Mouse (Mus musculus) v-Abl transformed pro-B cells (cell line): ENCODE data around the gene Slc27a3.
"Not testable (repeated sequence)": the region's sequence is repeated elsewhere in the genome, so short reads cannot be mapped to it uniquely, and the experiment has no call there.

Experiments
- in situ Hi-C, 2 experiments: fragments of 400-800 bp; cut with MboI; formaldehyde crosslinking; loops; one replicate each; pipeline ENCODE4 v1.15.1; 2025; ENCODE audit not compliant: unreplicated experiment in 2 of 2

The Slc27a3 gene

DNA sequence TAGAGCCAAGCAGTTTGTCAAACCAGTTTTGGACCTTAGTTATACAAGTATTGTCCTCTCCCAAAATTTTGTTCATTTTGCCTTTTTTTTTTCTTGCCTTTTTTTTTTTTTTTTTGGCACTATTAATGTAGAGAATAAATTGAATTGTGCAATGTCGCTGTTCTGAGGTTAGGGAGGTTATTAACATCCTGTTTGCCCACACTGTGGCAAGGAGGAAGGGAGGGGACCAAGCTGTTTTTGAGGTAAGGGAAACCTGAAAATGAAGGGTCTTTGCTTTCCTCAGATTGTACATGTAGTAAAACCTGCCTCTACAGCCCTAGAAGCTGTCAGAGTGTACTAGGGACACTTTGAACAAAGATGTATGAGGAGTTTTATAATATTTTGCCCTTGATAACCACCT, 30.5 kb downstream of the Slc27a3 start:
- in situ Hi-C loops: loop anchor here in 1 of 2 experiments (5.0 kb wide), 1 partner anchor 87 kb away; no protein-coding TSS in a partner anchor

DNA sequence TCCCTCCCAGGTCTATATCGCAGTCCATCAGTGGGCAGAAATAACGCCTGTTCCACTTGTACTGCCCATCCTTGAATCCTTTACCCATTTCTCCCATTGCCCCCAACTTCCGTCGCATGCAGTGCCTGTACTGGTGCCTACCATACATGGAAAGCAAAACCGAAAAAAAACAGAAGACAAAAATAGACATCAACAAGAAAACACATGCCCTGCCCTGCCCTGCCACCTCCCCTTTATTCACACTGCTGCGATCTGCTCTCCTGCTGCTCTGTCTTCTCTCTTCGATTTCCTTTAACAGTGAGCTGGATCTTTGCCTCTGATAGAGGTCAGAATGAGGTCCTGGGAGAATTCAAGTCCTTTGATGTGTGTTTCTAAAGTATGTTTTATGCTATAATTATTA, 31.8 kb downstream of the Slc27a3 start:
- in situ Hi-C loops: loop anchor here in 1 of 2 experiments (5.0 kb wide), 1 partner anchor 86 kb away; no protein-coding TSS in a partner anchor

DNA sequence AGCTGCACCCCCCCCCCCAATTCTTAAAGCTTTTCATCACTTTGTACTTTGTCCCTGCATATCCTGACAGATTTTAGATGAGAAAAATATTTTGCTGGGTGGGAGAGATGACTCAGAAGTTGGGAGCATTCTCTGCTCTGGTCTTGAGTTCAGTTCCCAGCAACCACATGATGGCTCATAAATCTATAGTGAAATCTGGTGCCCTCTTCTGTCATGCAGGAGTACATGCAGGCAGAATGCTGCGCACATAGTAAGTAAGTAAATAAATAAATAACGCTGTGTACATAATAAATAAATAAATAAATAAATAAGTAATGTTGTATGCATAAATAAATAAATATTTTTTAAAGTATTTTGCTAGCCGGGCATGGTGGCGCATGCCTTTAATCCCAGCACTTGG, 41.9 kb downstream of the Slc27a3 start:
- in situ Hi-C loops: no loop called here

DNA sequence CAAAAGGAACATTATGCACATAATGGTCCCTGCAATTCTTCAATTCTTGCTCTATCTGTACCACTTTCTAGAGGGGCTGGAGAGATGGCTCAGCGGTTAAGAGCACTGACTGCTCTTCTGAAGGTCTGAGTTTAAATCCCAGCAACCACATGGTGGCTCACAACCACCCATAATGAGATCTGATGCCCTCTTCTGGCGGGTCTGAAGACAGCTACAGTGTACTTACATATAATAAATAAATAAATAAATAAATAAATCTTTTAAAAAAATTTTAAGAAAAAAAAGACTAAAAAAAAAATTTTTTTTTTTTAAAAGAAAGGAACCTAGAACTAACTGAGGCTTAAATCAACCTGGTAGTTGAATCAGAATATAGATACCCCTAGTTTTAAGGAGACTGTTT, 46.9 kb downstream of the Slc27a3 start:
- in situ Hi-C loops: not testable (repeated sequence)

DNA sequence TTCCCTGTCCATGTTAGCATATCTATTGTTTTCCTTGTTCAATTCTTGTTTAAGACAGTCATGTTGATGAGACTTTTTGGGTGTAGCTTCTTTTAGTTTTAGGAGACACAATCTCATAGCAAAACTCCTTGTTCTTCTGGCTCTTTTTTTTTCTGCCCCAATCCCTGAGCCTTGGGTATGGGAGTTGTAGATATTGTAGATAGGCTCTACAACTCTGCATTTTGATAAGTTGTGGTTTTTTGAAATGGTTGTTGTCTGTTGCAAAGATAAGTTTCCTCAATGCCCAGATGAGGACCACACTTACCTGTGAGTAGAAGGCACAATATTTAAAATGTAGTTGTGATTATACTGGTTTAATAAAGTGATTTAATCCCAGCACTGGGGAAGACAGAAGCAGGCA, 49.6 kb downstream of the Slc27a3 start:
- in situ Hi-C loops: no loop called here

DNA sequence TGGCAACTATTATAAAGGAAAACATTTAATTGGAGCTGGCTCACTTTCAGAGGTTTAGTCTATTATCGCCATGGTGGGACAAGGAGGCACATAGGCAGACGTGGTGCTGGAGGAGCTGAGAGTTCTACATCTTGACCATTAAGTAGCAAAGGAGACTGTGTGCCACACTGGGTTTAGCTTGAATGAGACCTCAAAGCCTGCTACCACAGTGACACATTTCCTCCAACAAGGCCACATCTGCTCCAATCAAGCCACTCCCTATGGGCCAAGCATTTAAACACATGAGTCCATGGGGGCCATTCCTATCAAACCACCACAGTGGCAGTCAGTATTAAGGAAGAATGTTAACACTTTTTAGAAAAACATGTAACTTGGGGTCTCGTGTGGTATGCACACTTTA, 51.5 kb downstream of the Slc27a3 start:
- in situ Hi-C loops: no loop called here

DNA sequence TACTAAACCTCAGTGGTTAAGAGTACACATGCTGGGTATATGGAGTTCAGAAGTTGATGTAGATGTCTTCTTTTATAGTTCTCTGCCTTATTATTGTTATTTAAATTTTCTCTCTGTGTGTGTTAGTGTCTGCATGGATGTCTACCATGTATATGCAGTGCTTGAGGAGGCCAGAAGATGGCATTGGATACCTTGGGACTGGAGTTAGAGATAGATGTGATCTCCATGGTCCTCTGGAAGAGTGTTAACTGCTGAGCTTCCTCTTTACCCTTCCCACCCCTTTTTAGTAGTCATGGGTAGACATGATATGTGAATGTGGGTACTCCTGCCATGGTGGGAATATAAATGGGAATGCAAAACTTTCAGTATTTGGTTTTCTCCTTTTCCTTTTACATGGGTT, 54.2 kb downstream of the Slc27a3 start:
- in situ Hi-C loops: no loop called here
